Mouse (Mus musculus) limb, embryonic 14.5 days (tissue): ENCODE measurements around the gene Unk. TPM values are rescaled to one million over a fixed set of nuclear protein-coding genes. Genes with fewer than 3 reads are reported as not detected.

Experiments
- ATAC-seq: fragments of 200-750 bp; cut with Nextera tagmentation; 2 replicates; pipeline ENCODE4 v1.8.0; 2017; ENCODE audit warnings: low read depth, moderate number of reproducible peaks, moderate TSS enrichment; ENCODE audit not compliant: low FRiP score
- DNase-seq: peaks from one replicate; pipeline ENCODE4 v3.0.0-alpha.2; 2015; ENCODE audit warnings: low spot score
- H3K27ac ChIP-seq: fragments of 300-500 bp; sonication (generic); replicated peaks from 2 replicates; pipeline ENCODE4 v1.5.1; 2014; ENCODE audit warnings: low read depth, mild to moderate bottlenecking, low read length, moderate library complexity, mixed read lengths
- H3K27me3 ChIP-seq: fragments of 300-500 bp; sonication (generic); 2 replicates; pipeline ENCODE4 v1.6.1; 2014; ENCODE audit warnings: low read length, mixed read lengths; ENCODE audit not compliant: control insufficient read depth, insufficient read depth
- H3K36me3 ChIP-seq: fragments of 300-500 bp; sonication (generic); 2 replicates; pipeline ENCODE4 v1.6.1; 2014; ENCODE audit warnings: mild to moderate bottlenecking, low read length, moderate library complexity, mixed read lengths; ENCODE audit not compliant: control insufficient read depth, insufficient read depth
- H3K4me1 ChIP-seq: fragments of 300-500 bp; sonication (generic); 2 replicates; pipeline ENCODE4 v1.6.1; 2014; ENCODE audit warnings: antibody characterized with exemption, low read length, mixed read lengths; ENCODE audit not compliant: control insufficient read depth, insufficient read depth
- H3K4me2 ChIP-seq: fragments of 300-500 bp; sonication (generic); replicated peaks from 2 replicates; pipeline ENCODE4 v1.6.1; 2014; ENCODE audit warnings: low read depth, mild to moderate bottlenecking, low read length, moderate library complexity; ENCODE audit not compliant: severe bottlenecking
- H3K4me3 ChIP-seq: fragments of 300-500 bp; sonication (generic); replicated peaks from 2 replicates; pipeline ENCODE4 v1.5.1; 2014; ENCODE audit warnings: low read length
- H3K9ac ChIP-seq: fragments of 300-500 bp; sonication (generic); 2 replicates; pipeline ENCODE4 v1.6.1; 2014; ENCODE audit warnings: mild to moderate bottlenecking, low read depth, low read length, moderate library complexity; ENCODE audit not compliant: severe bottlenecking
- H3K9me3 ChIP-seq: fragments of 300-500 bp; sonication (generic); 2 replicates; pipeline ENCODE4 v1.6.1; 2016; ENCODE audit warnings: low read length; ENCODE audit not compliant: control insufficient read depth
- POLR2A ChIP-seq: fragments of 200-500 bp; IDR thresholded peaks from 2 replicates; pipeline ENCODE4 v1.8.0; 2012; ENCODE audit warnings: inconsistent platforms, mild to moderate bottlenecking, moderate library complexity, borderline replicate concordance; ENCODE audit not compliant: insufficient read depth, insufficient read length; ENCODE audit errors: extremely low read depth
- WGBS: fragments of 180-500 bp; shearing (Covaris S2); extraction: QIAGEN DNeasy Blood & Tissue Kit; methylation state at CpG from one replicate; pipeline ENCODE4 v1.1.7; 2014; 5-methylcytosine and 5-hydroxymethylcytosine counted together
- polyA plus RNA-seq, 2 experiments: library from polyadenylated mRNA; depleted of rRNA in 1 of 2; stranded (reverse) in 1 of 2; unstranded in 1 of 2; fragments of >200 nt; fragmentation: Nextera tagmentation in 1 of 2; extraction: Ambion mirVana in 1 of 2; gene quantifications; 2 replicates each; pipeline versions ENCODE4 v1.2.1 to v1.2.3; 2012 to 2014

Unk gene
- polyA plus RNA-seq, 2 experiments = 33.1 to 80.3 TPM

- H3K4me2 ChIP-seq = no peak overlapping the region
- H3K4me1 ChIP-seq = peaks cover 10% of the 10 kb centered on the region; the same call in 1 of the 2 replicates
- H3K9ac ChIP-seq = no peak overlapping the region
- no peak for TF ChIP-seq POLR2A
- H3K27ac ChIP-seq = no peak overlapping the region
- DNase-seq = no peak
- ATAC-seq = no peak
- H3K36me3 ChIP-seq = no peaks in the 10 kb centered on the region
- H3K4me3 ChIP-seq = no peak overlapping the region
- 90% methylated on average over 5 of the region's 5 CpGs for WGBS
- no peaks in the 10 kb centered on the region for H3K27me3 ChIP-seq
- H3K9me3 ChIP-seq = no peaks in the 10 kb centered on the region
Observed at GRCm38 (mm10) chr11:116096213-116097108, 66.3 kb downstream of the Unk start.

GRCm38 (mm10) chr11:116098711-116099460, 68.8 kb downstream of the Unk start:
- whole genome bisulfite sequencing = 73% methylated on average over 14 of the region's 14 CpGs
- Histone ChIP-seq H3K27ac (no peak overlapping the region), H3K4me3 (no peak overlapping the region), H3K36me3 (no peaks in the 10 kb centered on the region), H3K27me3 (no peaks in the 10 kb centered on the region), H3K9ac (no peak overlapping the region), H3K4me1 (peaks cover 28% of the 10 kb centered on the region), H3K9me3 (no peaks in the 10 kb centered on the region), H3K4me2 (no peak overlapping the region)
- no peak for ATAC-seq
- TF ChIP-seq POLR2A = no peak
- DNase-seq = no peak

- H3K4me2 ChIP-seq = no peak overlapping the region
- ATAC-seq (no peak), DNase-seq (no peak)
- TF ChIP-seq POLR2A = no peak
- no peaks in the 10 kb centered on the region for H3K36me3 ChIP-seq
- no peak overlapping the region for H3K4me3 ChIP-seq
- no peak overlapping the region for H3K9ac ChIP-seq
- no peak overlapping the region for H3K27ac ChIP-seq
- peaks cover 34% of the 10 kb centered on the region for H3K4me1 ChIP-seq
- WGBS = 91% methylated on average over 6 of the region's 6 CpGs
- H3K27me3 ChIP-seq = no peaks in the 10 kb centered on the region
- H3K9me3 ChIP-seq = no peaks in the 10 kb centered on the region
Observed at GRCm38 (mm10) chr11:116099462-116099861, 69.3 kb downstream of the Unk start.

GRCm38 (mm10) chr11:116100385-116100784, 70.3 kb downstream of the Unk start:
- no peak for TF ChIP-seq POLR2A
- no peak overlapping the region for H3K4me3 ChIP-seq
- DNase-seq (peak; percentile 53), ATAC-seq (peak; percentile 35; the same call in 1 of the 2 replicates)
- H3K27ac ChIP-seq = no peak overlapping the region
- 71% methylated on average over 6 of the region's 6 CpGs for WGBS
- H3K36me3 ChIP-seq = no peaks in the 10 kb centered on the region
- no peak overlapping the region for H3K4me2 ChIP-seq
- H3K9me3 ChIP-seq = no peaks in the 10 kb centered on the region
- peaks cover 36% of the 10 kb centered on the region for H3K4me1 ChIP-seq
- H3K9ac ChIP-seq = no peak overlapping the region
- no peaks in the 10 kb centered on the region for H3K27me3 ChIP-seq

GRCm38 (mm10) chr11:116100839-116101238, 70.7 kb downstream of the Unk start:
- 86% methylated on average over 7 of the region's 7 CpGs for WGBS
- no peak for TF ChIP-seq POLR2A
- Histone ChIP-seq H3K9ac (no peak overlapping the region), H3K4me1 (peaks cover 36% of the 10 kb centered on the region), H3K27me3 (no peaks in the 10 kb centered on the region), H3K4me3 (no peak overlapping the region), H3K36me3 (no peaks in the 10 kb centered on the region), H3K9me3 (no peaks in the 10 kb centered on the region), H3K4me2 (no peak overlapping the region), H3K27ac (no peak overlapping the region)
- no peak for ATAC-seq
- no peak for DNase-seq
